Mouse (Mus musculus) megakaryocyte-erythroid progenitor cell, adult 5-6 weeks (primary cell): ENCODE results near the gene Lpin1. TPM values are rescaled to one million over a fixed set of nuclear protein-coding genes. Genes with fewer than 3 reads are reported as not detected.
A peak's percentile ranks its signal among the peaks of the same experiment; 100 is the strongest.

Source experiments
- ATAC-seq: replicated peaks from 2 replicates; pipeline ENCODE4 v1.8.0; 2016; ENCODE audit warnings: mild to moderate bottlenecking, inconsistent platforms; ENCODE audit not compliant: severe bottlenecking, poor library complexity, low FRiP score, low TSS enrichment
- total RNA-seq, 2 experiments: library from RNA; stranded (forward) in 1 of 2; stranded (reverse) in 1 of 2; fragments of 200-1000, 215-1000 nt in 1 of 2; fragments of >200 nt in 1 of 2; fragmentation: Nextera tagmentation in 1 of 2; gene quantifications; 2 replicates each; pipeline ENCODE4 v1.2.3; 2014 to 2017

The Lpin1 gene
- total RNA-seq (2014; fragmentation: Nextera tagmentation) (47.6 and 62.3 TPM in 2 replicates), total RNA-seq (2017) (22.4 and 29.3 TPM in 2 replicates)

GRCm38 (mm10) chr12:16610936-16611335 is at the start of gene Lpin1:
Gene Lpin1, minus strand, starts transcription at chr12:16610966.
- ATAC-seq, result no peak

- ATAC-seq, result no peak
Measured at GRCm38 (mm10) chr12:16656906-16657875, 46.4 kb upstream of the Lpin1 start.

- ATAC-seq, result no peak
Measured at GRCm38 (mm10) chr12:16655604-16656003, 44.8 kb upstream of the Lpin1 start.

- peak; percentile 93 for ATAC-seq
Measured at GRCm38 (mm10) chr12:16653332-16654093, 42.7 kb upstream of the Lpin1 start, which contains the start of gene Ntsr2. Gene Ntsr2, plus strand, starts transcription at chr12:16653382.

GRCm38 (mm10) chr12:16649819-16650218 is 39.1 kb upstream of the Lpin1 start:
- ATAC-seq, result no peak

GRCm38 (mm10) chr12:16648273-16648672 is 37.5 kb upstream of the Lpin1 start:
- no peak for ATAC-seq

GRCm38 (mm10) chr12:16646780-16647409 is 36.1 kb upstream of the Lpin1 start:
- no peak for ATAC-seq

- ATAC-seq, result no peak
Measured at GRCm38 (mm10) chr12:16644698-16645097, 33.9 kb upstream of the Lpin1 start.

GRCm38 (mm10) chr12:16643508-16644345 is 33.0 kb upstream of the Lpin1 start:
- ATAC-seq, result no peak

- no peak for ATAC-seq
Measured at GRCm38 (mm10) chr12:16642000-16642399, 31.2 kb upstream of the Lpin1 start.

- ATAC-seq, result no peak
Measured at GRCm38 (mm10) chr12:16640075-16640474, 29.3 kb upstream of the Lpin1 start.

- 0 out of 2 replicates have a peak, but pooled peaks have one; percentile 58 for ATAC-seq
Measured at GRCm38 (mm10) chr12:16639078-16639771, 28.5 kb upstream of the Lpin1 start.

GRCm38 (mm10) chr12:16635816-16636215 is 25.1 kb upstream of the Lpin1 start:
- ATAC-seq, result no peak

GRCm38 (mm10) chr12:16634075-16634813 is 23.5 kb upstream of the Lpin1 start:
- ATAC-seq, result no peak

GRCm38 (mm10) chr12:16633235-16633634 is 22.5 kb upstream of the Lpin1 start:
- ATAC-seq, result no peak

GRCm38 (mm10) chr12:16631423-16631822 is 20.7 kb upstream of the Lpin1 start:
- ATAC-seq, result 0 out of 2 replicates have a peak, but pooled peaks have one; percentile 41

- no peak for ATAC-seq
Measured at GRCm38 (mm10) chr12:16630866-16631185, 20.1 kb upstream of the Lpin1 start.
